Mouse (Mus musculus) left cerebral cortex, postnatal 25 days (tissue): ENCODE data around the gene Eif2b3. TPM values are rescaled to one million over a fixed set of nuclear protein-coding genes. Genes with fewer than 3 reads are reported as not detected.

Experiments used
- DNase-seq, 2 experiments: peaks; one replicate each; pipeline ENCODE4 v3.0.0; 2022; ENCODE audit warnings: low spot score in 2 of 2, mixed read lengths in 1 of 2
- intact Hi-C: fragments of 180-260 bp; cut with DNase I; formaldehyde crosslinking; loops from one replicate; pipeline ENCODE4 v1.15.1; 2025
- total RNA-seq, 2 experiments: library from RNA; stranded (reverse); gene quantifications; 2 replicates each; pipeline ENCODE4 v1.2.3; 2021

Gene Eif2b3
- total RNA-seq, 2 experiments from 2014 or later, result 18.5 to 19.7 TPM

- peak; percentile 26 to 27 for DNase-seq
- intact Hi-C loops, result no loop called here
Observed at GRCm38 (mm10) chr4:117133366-117133796, 114.2 kb downstream of the Eif2b3 start.

- intact Hi-C loops, result no loop called here
- DNase-seq, result peak; percentile 97 to 99
Observed at GRCm38 (mm10) chr4:117133817-117134600, 114.8 kb downstream of the Eif2b3 start, which contains the start of gene Plk3. Gene Plk3, minus strand, starts transcription at chr4:117133963.

GRCm38 (mm10) chr4:117134601-117134995 lies 115.4 kb downstream of the Eif2b3 start:
- intact Hi-C loops, result no loop called here
- no peak for DNase-seq

GRCm38 (mm10) chr4:117136034-117136433 lies 116.8 kb downstream of the Eif2b3 start:
- no peak for DNase-seq
- intact Hi-C loops, result no loop called here

Other genes with a start within 250 kb of the Eif2b3 start
- 10 to 100 TPM; 12.1 to 14.5 TPM for gene Toe1, start 211.8 kb upstream of the Eif2b3 start, total RNA-seq
- 1 to 10 TPM; 2.2 to 3.0 TPM for gene Mutyh, start 211.7 kb upstream of the Eif2b3 start, total RNA-seq
- 1 to 10 TPM; 1.2 to 1.4 TPM for gene Hpdl, start 197.7 kb upstream of the Eif2b3 start, total RNA-seq
- 10 to 100 TPM; 10.4 to 11.5 TPM for gene Zswim5, start 142.0 kb upstream of the Eif2b3 start, total RNA-seq
- 10 to 100 TPM; 50.4 to 62.1 TPM for gene Urod, start 25.0 kb upstream of the Eif2b3 start, total RNA-seq
- gene Hectd3, start 24.1 kb upstream of the Eif2b3 start, total RNA-seq, result 10 to 100 TPM; 36.8 to 44.2 TPM
- gene Ptch2, start 76.7 kb downstream of the Eif2b3 start, total RNA-seq, result 1 to 10 TPM; 1.4 to 2.0 TPM
- gene Btbd19, start 106.3 kb downstream of the Eif2b3 start, total RNA-seq, result 10 to 100 TPM; 13.0 to 14.0 TPM
- not detected for gene Tctex1d4, start 107.4 kb downstream of the Eif2b3 start, total RNA-seq
- gene Plk3, start 114.6 kb downstream of the Eif2b3 start, total RNA-seq, result 10 to 100 TPM; 11.4 to 16.3 TPM
- 100 to 1,000 TPM; 452 to 469 TPM for gene Rps8, start 136.8 kb downstream of the Eif2b3 start, total RNA-seq
- under 1 TPM; 0.14 to 0.21 TPM for gene Kif2c, start 163.2 kb downstream of the Eif2b3 start, total RNA-seq
- 1 to 10 TPM; 2.4 to 5.2 TPM for gene Tmem53, start 232.5 kb downstream of the Eif2b3 start, total RNA-seq
- under 1 TPM in 1 of 2 experiments, not detected in 1; 0.55 TPM for gene Armh1, start 232.7 kb downstream of the Eif2b3 start, total RNA-seq